Mouse (Mus musculus): ENCODE measurements at regions not wholly inside any gene's neighbourhood (a gene's known extent, or its start where the extent isn't known, plus 50 kb on each side); places are given as distances from the start of the nearest gene placed in this dataset.

- Histone ChIP-seq H3K9ac (no peak overlapping the region), H3K27me3 (ENCODE audit: insufficient read depth, low read length) (no peaks in the 10 kb centered on the region), H3K36me3 (ENCODE audit: insufficient read depth) (no peaks in the 10 kb centered on the region), H3K4me2 (no peak overlapping the region), H3K4me3 (ENCODE audit: low read depth, low read length) (no peak overlapping the region), H3K4me1 (ENCODE audit: insufficient read depth) (no peaks in the 10 kb centered on the region), H3K9me3 (ENCODE audit: low read depth, low read length) (no peaks in the 10 kb centered on the region), H3K27ac (ENCODE audit: low read depth) (no peak overlapping the region)
- ATAC-seq (ENCODE audit: insufficient read depth), result no peak
- DNase-seq, result no peak
- TF ChIP-seq CTCF (IDR thresholded peaks at IDR 0.05; ENCODE audit: low read depth), result no peak
Measured at GRCm38 (mm10) chr8:53847821-53848220, 209.0 kb upstream of the Neil3 start.

- H3K9me3 ChIP-seq (ENCODE audit: low read depth, low read length), result no peaks in the 10 kb centered on the region
- 54% methylated on average over 1 of the region's 1 CpGs for WGBS
- H3K4me1 ChIP-seq (ENCODE audit: insufficient read depth), result no peaks in the 10 kb centered on the region
- H3K27me3 ChIP-seq (ENCODE audit: insufficient read depth, low read length), result no peaks in the 10 kb centered on the region
- TF ChIP-seq CTCF (IDR thresholded peaks at IDR 0.05; ENCODE audit: low read depth), result no peak
- ATAC-seq (ENCODE audit: insufficient read depth) (no peak), DNase-seq (no peak)
- H3K36me3 ChIP-seq (ENCODE audit: insufficient read depth), result no peaks in the 10 kb centered on the region
- no peak overlapping the region for H3K9ac ChIP-seq
- H3K4me3 ChIP-seq (ENCODE audit: low read depth, low read length), result no peak overlapping the region
- no peak overlapping the region for H3K4me2 ChIP-seq
- no peak overlapping the region for H3K27ac ChIP-seq (ENCODE audit: low read depth)
Measured at GRCm38 (mm10) chr8:53868567-53868966, 208.8 kb upstream of the Vegfc start.

DNA sequence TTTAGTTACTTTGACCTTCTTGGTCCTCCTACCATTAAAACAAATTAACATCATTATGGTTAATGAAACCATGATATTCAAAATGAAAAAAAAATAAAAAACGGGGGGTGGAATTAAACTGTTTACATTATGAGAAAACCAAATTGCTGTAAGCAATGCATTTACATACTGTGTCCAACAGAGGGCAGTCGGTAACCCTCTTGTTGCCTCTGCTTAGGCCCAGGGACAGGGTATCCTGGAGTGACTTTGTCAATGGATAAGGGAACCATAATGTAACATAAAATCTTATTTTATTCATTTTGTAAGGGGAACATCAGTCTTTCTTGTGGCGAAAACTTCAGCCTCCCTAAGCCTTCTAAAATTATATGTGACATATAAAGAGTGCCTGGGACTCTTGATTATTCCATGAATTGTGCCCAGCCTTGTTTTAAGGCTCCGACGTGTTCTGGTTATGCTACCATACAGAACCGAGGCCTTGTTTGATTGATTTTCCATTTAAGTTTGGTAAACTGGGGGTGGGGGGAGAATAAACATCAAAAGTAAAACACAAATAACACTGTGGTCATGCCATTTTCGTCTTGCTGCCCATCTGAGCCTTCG, 207.3 kb upstream of the Vegfc start:
- Histone ChIP-seq H3K9ac (no peak overlapping the region), H3K27ac (ENCODE audit: low read depth) (no peak overlapping the region), H3K4me2 (no peak overlapping the region), H3K27me3 (ENCODE audit: insufficient read depth, low read length) (no peaks in the 10 kb centered on the region), H3K4me1 (ENCODE audit: insufficient read depth) (no peaks in the 10 kb centered on the region), H3K9me3 (ENCODE audit: low read depth, low read length) (no peaks in the 10 kb centered on the region), H3K4me3 (ENCODE audit: low read depth, low read length) (no peak overlapping the region), H3K36me3 (ENCODE audit: insufficient read depth) (no peaks in the 10 kb centered on the region)
- peak; percentile 74 for DNase-seq
- TF ChIP-seq CTCF (IDR thresholded peaks at IDR 0.05; ENCODE audit: low read depth), result peak; percentile 72
- 61% methylated on average over 8 of the region's 8 CpGs for WGBS
- ATAC-seq (ENCODE audit: insufficient read depth), result peak; percentile 60; the same call in 1 of the 2 replicates

DNA sequence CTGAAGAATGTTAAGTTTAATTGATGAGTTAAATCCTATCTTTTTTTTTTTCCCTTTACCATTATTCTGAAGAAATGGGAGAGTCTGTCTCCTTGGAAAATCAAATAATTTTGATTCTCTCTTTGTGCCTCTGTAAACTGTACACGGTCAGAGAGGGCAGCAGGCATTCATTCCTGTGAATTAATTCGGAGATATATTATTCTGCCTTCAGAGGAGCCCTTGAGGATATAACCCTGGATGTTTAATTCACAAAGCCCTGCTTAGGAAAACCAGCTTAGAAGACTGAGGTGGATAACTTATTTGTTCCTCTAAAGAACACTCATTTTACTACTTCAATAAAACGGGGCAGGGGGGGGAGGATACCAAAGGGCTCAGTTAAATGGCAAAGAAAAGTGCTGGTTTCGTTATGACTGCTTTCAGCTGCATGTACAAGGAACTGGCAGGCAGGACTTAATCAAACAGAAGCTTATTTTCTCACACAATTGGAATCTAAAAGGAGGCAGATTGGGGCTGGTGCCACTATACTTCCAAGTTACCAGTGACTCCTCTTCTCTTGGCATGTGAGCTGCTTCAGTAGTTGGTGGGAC, 205.3 kb upstream of the Vegfc start:
- Histone ChIP-seq H3K9me3 (ENCODE audit: low read depth, low read length) (no peaks in the 10 kb centered on the region), H3K4me2 (no peak overlapping the region), H3K36me3 (ENCODE audit: insufficient read depth) (no peaks in the 10 kb centered on the region), H3K9ac (no peak overlapping the region), H3K4me1 (ENCODE audit: insufficient read depth) (no peaks in the 10 kb centered on the region), H3K4me3 (ENCODE audit: low read depth, low read length) (no peak overlapping the region), H3K27me3 (ENCODE audit: insufficient read depth, low read length) (no peaks in the 10 kb centered on the region), H3K27ac (ENCODE audit: low read depth) (no peak overlapping the region)
- ATAC-seq (ENCODE audit: insufficient read depth), result no peak
- no peak for DNase-seq
- WGBS, result 47% methylated on average over 4 of the region's 4 CpGs
- no peak for TF ChIP-seq CTCF (IDR thresholded peaks at IDR 0.05; ENCODE audit: low read depth)

- no peak for TF ChIP-seq CTCF (IDR thresholded peaks at IDR 0.05; ENCODE audit: low read depth)
- WGBS, result 82% methylated on average over 7 of the region's 7 CpGs
- Histone ChIP-seq H3K4me3 (ENCODE audit: low read depth, low read length) (no peak overlapping the region), H3K27me3 (ENCODE audit: insufficient read depth, low read length) (no peaks in the 10 kb centered on the region), H3K27ac (ENCODE audit: low read depth) (no peak overlapping the region), H3K4me1 (ENCODE audit: insufficient read depth) (no peaks in the 10 kb centered on the region), H3K9ac (no peak overlapping the region), H3K4me2 (no peak overlapping the region), H3K36me3 (ENCODE audit: insufficient read depth) (no peaks in the 10 kb centered on the region), H3K9me3 (ENCODE audit: low read depth, low read length) (no peaks in the 10 kb centered on the region)
- no peak for ATAC-seq (ENCODE audit: insufficient read depth)
- no peak for DNase-seq
Measured at GRCm38 (mm10) chr8:53878846-53879245, 198.6 kb upstream of the Vegfc start.

DNA sequence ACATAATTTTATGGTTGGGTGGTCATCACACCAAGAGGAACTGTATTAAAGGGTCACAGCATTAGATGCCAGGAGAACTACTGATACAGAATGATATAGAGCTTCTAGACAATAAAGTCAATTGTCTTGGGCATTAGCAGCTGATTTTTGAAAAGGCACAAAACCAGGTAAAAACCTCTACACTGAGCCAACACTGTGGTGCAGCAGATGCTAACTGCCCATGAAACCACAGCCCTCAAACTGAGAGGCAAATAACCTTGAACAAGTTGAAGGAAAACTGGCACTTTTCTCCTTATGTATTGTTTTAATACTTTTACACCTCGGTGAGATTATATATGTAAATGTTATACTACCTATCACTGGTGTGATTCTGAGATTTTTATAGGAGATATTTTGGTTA, 195.9 kb upstream of the Vegfc start:
- no peaks in the 10 kb centered on the region for H3K27me3 ChIP-seq (ENCODE audit: insufficient read depth, low read length)
- H3K27ac ChIP-seq (ENCODE audit: low read depth), result no peak overlapping the region
- DNase-seq (no peak), ATAC-seq (ENCODE audit: insufficient read depth) (no peak)
- no peaks in the 10 kb centered on the region for H3K36me3 ChIP-seq (ENCODE audit: insufficient read depth)
- H3K4me2 ChIP-seq, result no peak overlapping the region
- TF ChIP-seq CTCF (IDR thresholded peaks at IDR 0.05; ENCODE audit: low read depth), result no peak
- no peaks in the 10 kb centered on the region for H3K9me3 ChIP-seq (ENCODE audit: low read depth, low read length)
- WGBS, result 71% methylated on average over 1 of the region's 1 CpGs
- H3K4me3 ChIP-seq (ENCODE audit: low read depth, low read length), result no peak overlapping the region
- no peaks in the 10 kb centered on the region for H3K4me1 ChIP-seq (ENCODE audit: insufficient read depth)
- H3K9ac ChIP-seq, result no peak overlapping the region

DNA sequence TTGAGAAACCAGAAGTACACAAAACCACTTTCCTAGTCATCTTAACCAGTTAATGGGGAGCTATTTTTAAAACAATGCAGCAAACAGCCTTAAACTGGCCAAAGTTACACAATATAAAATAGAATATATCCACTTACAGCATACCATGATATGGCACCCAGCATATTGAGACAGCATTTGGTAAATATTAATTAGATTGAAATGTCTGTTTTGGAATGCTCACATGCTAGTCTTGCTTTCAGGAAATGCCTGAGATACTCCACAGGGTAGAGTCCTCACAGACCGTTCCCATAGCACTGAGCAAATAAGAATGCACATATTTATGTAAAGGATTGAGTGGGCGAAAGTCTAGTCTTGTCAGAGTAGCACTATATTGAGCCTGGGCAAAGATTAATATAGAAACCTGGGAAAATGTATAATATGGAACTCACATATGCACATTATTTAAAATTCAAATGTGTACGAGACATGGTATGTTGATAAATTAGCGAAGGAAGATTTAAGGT, 185.1 kb upstream of the Vegfc start:
- WGBS, result 66% methylated on average over 4 of the region's 4 CpGs
- no peak for ATAC-seq (ENCODE audit: insufficient read depth)

More for the DNA sequence above, 185.1 kb upstream of the Vegfc start:
- H3K9me3 ChIP-seq (ENCODE audit: low read depth, low read length), result no peaks in the 10 kb centered on the region
- 0 out of 2 replicates have a peak, but pooled peaks cover 3% of the 10 kb centered on the region for H3K4me1 ChIP-seq (ENCODE audit: insufficient read depth)
- no peak overlapping the region for H3K27ac ChIP-seq (ENCODE audit: low read depth)
- H3K4me2 ChIP-seq, result no peak overlapping the region
- TF ChIP-seq CTCF (IDR thresholded peaks at IDR 0.05; ENCODE audit: low read depth), result no peak
- no peak overlapping the region for H3K9ac ChIP-seq
- no peak for DNase-seq
- H3K36me3 ChIP-seq (ENCODE audit: insufficient read depth), result no peaks in the 10 kb centered on the region
- H3K4me3 ChIP-seq (ENCODE audit: low read depth, low read length), result no peak overlapping the region
- H3K27me3 ChIP-seq (ENCODE audit: insufficient read depth, low read length), result no peaks in the 10 kb centered on the region
